Mouse (Mus musculus): ENCODE results near the gene Gm5134.

- TF ChIP-seq POLR2A (IDR thresholded peaks at IDR 0.05; ENCODE audit: low read depth, low read length) (no peak), CTCF (conservative IDR thresholded peaks at IDR 0.05; ENCODE audit: insufficient read depth, insufficient read length, low read depth, low read length) (no peak)
These were observed 79.8 kb downstream of the Gm5134 start for GRCm38 (mm10) chr10:76034001-76034600.

All from kidney, adult 2 months (tissue).